Mouse (Mus musculus) lung, postnatal 0 days (tissue): ENCODE measurements around the gene Pcnx2. TPM values are rescaled to one million over a fixed set of nuclear protein-coding genes. Genes with fewer than 3 reads are reported as not detected.

Experiments
- ATAC-seq: fragments of 200-750 bp; cut with Nextera tagmentation; 2 replicates; pipeline ENCODE4 v1.8.0; 2017; ENCODE audit warnings: moderate library complexity
- DNase-seq: peaks from one replicate; pipeline ENCODE4 v3.0.0-alpha.2; 2016; ENCODE audit warnings: low spot score
- H3K27ac ChIP-seq: fragments of 300-500 bp; sonication (generic); 2 replicates; pipeline ENCODE4 v1.5.1; 2014; ENCODE audit warnings: antibody characterized with exemption, mild to moderate bottlenecking, low read length, mixed read lengths
- H3K27me3 ChIP-seq: fragments of 300-500 bp; sonication (generic); replicated peaks from 2 replicates; pipeline ENCODE4 v1.6.1; 2014; ENCODE audit warnings: low read length, mixed read lengths; ENCODE audit not compliant: insufficient read depth
- H3K36me3 ChIP-seq: fragments of 300-500 bp; sonication (generic); 2 replicates; pipeline ENCODE4 v1.6.1; 2014; ENCODE audit warnings: low read length, mixed read lengths; ENCODE audit not compliant: insufficient read depth
- H3K4me1 ChIP-seq: fragments of 300-500 bp; sonication (generic); 2 replicates; pipeline ENCODE4 v1.6.1; 2014; ENCODE audit warnings: antibody characterized with exemption, low read depth, low read length, mixed read lengths; ENCODE audit not compliant: insufficient read depth
- H3K4me2 ChIP-seq: fragments of 300-500 bp; sonication (generic); replicated peaks from 2 replicates; pipeline ENCODE4 v1.6.1; 2014; ENCODE audit warnings: low read depth, mild to moderate bottlenecking, low read length, moderate library complexity, mixed read lengths
- H3K4me3 ChIP-seq: fragments of 300-500 bp; sonication (generic); 2 replicates; pipeline ENCODE4 v1.5.1; 2014; ENCODE audit warnings: low read depth, low read length
- H3K9ac ChIP-seq: fragments of 300-500 bp; sonication (generic); replicated peaks from 2 replicates; pipeline ENCODE4 v1.6.1; 2014; ENCODE audit warnings: low read depth, mild to moderate bottlenecking
- H3K9me3 ChIP-seq: fragments of 300-500 bp; sonication (generic); 2 replicates; pipeline ENCODE4 v1.6.1; 2016; ENCODE audit warnings: low read length, mixed read lengths
- CTCF ChIP-seq: IDR thresholded peaks from 2 replicates; pipeline ENCODE4 v1.5.1; 2016; ENCODE audit warnings: antibody characterized with exemption, mild to moderate bottlenecking
- EP300 ChIP-seq: IDR thresholded peaks from 2 replicates; pipeline ENCODE4 v1.6.1; 2016; ENCODE audit warnings: antibody characterized with exemption, mild to moderate bottlenecking, control low read depth
- WGBS: fragments of 180-500 bp; shearing (Covaris S2); extraction: QIAGEN DNeasy Blood & Tissue Kit; methylation state at CpG from one replicate; pipeline ENCODE4 v1.1.7; 2014; 5-methylcytosine and 5-hydroxymethylcytosine counted together
- polyA plus RNA-seq: library from polyadenylated mRNA; unstranded; fragments of >200 nt; fragmentation: Nextera tagmentation; extraction: Ambion mirVana; gene quantifications from 2 replicates; pipeline ENCODE4 v1.2.1, GENCODE M21; 2015

Gene Pcnx2
- polyA plus RNA-seq, 1 experiment from 2014 or later: 0.18 TPM

DNA sequence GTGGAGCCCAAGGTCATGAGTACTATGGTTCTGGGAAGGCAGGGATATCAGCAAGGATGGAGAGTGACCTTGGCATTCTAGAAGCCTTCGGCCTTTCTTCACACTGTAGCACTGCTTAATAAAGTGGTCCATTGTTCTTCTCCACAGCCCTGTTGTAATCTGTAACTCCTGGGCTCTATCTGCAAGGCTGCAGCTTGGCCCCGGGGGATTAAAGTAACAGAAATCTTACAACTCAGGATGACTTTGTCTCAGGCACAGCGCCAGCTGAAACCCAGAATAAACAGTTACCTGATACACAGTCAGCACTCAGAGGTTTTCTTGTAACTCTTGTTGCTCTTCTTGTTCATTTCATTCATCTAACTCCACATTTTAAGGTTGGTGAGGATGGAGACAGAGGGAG, 4.4 kb upstream of the Pcnx2 start:
- ATAC-seq: no peak
- Histone ChIP-seq H3K9me3 (no peaks in the 10 kb centered on the region), H3K9ac (no peak overlapping the region), H3K27me3 (peaks cover 8% of the 10 kb centered on the region), H3K27ac (no peak overlapping the region), H3K4me1 (no peaks in the 10 kb centered on the region), H3K4me3 (no peak overlapping the region), H3K4me2 (no peak overlapping the region), H3K36me3 (no peaks in the 10 kb centered on the region)
- no peak for DNase-seq
- TF ChIP-seq EP300 (no peak), CTCF (no peak)
- 27% methylated on average over 3 of the region's 3 CpGs for WGBS

DNA sequence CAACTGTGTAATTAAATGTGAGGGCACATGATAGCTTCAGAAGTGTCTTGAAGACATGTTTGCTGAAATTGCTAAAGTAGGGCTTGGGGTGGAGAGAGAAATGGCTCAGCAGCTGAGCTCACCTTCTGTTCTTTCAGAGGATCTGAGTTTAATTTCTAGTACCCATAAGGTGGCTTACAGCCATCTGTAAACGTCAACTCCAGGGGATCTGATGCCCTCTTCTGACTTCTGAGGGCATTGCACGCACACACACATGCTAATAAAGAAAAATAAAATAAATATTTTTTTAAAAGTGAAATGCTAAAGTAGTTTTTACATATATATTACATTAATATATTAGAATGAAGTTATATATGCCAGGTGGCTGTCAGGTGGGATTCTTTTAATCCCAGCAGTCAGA, 3.0 kb upstream of the Pcnx2 start:
- 29% methylated on average over 2 of the region's 2 CpGs for WGBS
- H3K4me1 ChIP-seq: no peaks in the 10 kb centered on the region

DNA sequence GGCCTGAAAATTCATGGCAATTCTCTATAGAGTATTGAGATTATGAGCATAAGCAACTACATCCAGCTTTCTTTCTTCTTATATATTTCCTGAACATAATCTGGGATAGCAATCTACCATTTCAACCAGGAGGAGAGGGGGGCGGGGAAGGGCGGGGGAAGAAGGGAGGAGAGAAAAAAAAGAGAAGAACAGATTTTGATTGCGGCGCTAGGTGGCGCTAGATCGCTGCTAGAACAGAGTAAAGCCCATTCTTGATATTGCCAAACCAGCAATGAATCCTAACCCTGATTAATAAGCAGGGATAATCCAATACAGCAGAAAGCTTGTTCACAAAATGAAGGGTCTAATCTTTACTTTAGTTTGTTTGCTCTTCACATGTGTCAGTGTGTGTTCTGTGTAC, 782 bp upstream of the Pcnx2 start:
- no peak for ATAC-seq
- Histone ChIP-seq H3K36me3 (no peaks in the 10 kb centered on the region), H3K9me3 (no peaks in the 10 kb centered on the region), H3K4me1 (no peaks in the 10 kb centered on the region), H3K4me3 (no peak overlapping the region), H3K27me3 (peaks cover 18% of the 10 kb centered on the region), H3K27ac (no peak overlapping the region), H3K9ac (no peak overlapping the region), H3K4me2 (no peak overlapping the region)
- DNase-seq: peak; percentile 85
- 3% methylated on average over 6 of the region's 6 CpGs for WGBS
- TF ChIP-seq CTCF: peak; percentile 71
- no peak for TF ChIP-seq EP300

More for the DNA sequence above, 3.0 kb upstream of the Pcnx2 start:
- H3K36me3 ChIP-seq: no peaks in the 10 kb centered on the region
- no peak overlapping the region for H3K27ac ChIP-seq
- peaks cover 18% of the 10 kb centered on the region for H3K27me3 ChIP-seq
- ATAC-seq (no peak), DNase-seq (no peak)
- H3K4me3 ChIP-seq: no peak overlapping the region
- H3K9ac ChIP-seq: no peak overlapping the region
- H3K4me2 ChIP-seq: no peak overlapping the region
- no peaks in the 10 kb centered on the region for H3K9me3 ChIP-seq
- TF ChIP-seq EP300 (no peak), CTCF (peak; percentile 47)

DNA sequence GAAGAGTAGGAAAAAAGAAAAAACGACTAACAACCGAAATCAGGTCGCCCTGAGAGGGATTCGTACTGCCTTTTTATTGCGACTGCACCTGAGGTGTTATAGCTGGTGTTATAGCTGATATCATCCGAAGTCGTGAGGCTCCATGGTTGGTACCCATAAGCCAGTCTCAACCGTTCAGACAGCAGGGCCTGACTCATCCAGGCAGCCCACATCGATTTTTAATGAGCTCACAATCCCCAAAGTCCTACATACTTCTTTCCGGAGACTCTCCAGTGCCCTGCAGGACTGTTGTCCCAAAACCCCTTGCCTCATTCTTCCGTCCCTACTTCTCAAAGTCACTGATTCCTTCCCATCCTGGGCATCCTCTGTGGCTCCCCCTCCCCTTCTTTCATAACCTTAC, 729 bp downstream of the Pcnx2 start:
- Histone ChIP-seq H3K36me3 (no peaks in the 10 kb centered on the region), H3K4me2 (no peak overlapping the region), H3K9me3 (no peaks in the 10 kb centered on the region), H3K4me3 (no peak overlapping the region), H3K9ac (no peak overlapping the region), H3K4me1 (no peaks in the 10 kb centered on the region), H3K27ac (no peak overlapping the region), H3K27me3 (peaks cover 18% of the 10 kb centered on the region)
- TF ChIP-seq CTCF (no peak), EP300 (no peak)
- ATAC-seq: no peak
- DNase-seq: no peak
- 55% methylated on average over 11 of the region's 11 CpGs for WGBS

DNA sequence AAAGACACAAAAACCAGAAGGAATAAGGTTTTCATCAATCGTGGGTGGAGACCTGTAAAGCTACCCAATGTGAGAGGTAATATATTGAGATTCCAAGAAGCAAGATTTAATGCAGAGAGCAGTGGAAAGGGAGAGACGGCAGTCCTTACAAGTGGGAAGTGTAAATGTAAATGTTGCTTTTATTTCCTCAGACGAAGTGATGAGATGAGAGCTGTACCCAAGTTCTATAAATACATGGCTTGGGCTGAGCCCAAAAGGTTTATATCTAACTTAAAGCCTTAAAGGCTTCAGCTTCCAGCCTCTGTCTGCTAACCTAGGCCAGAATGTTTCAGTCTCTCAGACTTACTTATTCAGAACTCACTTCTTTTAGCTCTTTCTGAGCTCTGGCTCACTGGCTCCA, 8.2 kb downstream of the Pcnx2 start:
- no peaks in the 10 kb centered on the region for H3K27me3 ChIP-seq
- DNase-seq (no peak), ATAC-seq (no peak)
- no peak overlapping the region for H3K9ac ChIP-seq
- no peak overlapping the region for H3K4me3 ChIP-seq
- no peaks in the 10 kb centered on the region for H3K9me3 ChIP-seq
- H3K27ac ChIP-seq: no peak overlapping the region
- WGBS: 54% methylated on average over 3 of the region's 3 CpGs
- no peaks in the 10 kb centered on the region for H3K36me3 ChIP-seq
- no peak overlapping the region for H3K4me2 ChIP-seq
- no peaks in the 10 kb centered on the region for H3K4me1 ChIP-seq
- TF ChIP-seq EP300 (no peak), CTCF (no peak)

DNA sequence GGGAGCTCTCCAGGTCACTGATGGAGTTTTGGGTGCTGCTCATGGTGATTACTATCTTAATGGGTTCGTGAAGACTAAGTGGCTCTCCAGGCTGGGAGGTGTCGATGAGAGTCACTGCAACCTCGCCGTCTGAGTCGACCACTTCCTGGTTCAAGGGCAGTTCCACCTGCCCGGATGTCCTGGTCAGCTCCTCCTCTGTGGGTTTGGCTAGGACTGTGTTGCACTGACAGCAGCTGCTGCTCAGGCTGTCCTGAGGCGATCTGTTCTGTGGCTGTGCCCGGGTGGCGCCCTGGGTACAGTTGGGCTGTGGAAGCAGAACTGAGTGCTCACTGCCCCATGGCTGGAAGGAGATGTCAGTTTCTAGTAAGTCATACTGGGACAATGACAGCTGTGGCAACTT, 10.6 kb downstream of the Pcnx2 start:
- H3K27ac ChIP-seq: no peak overlapping the region
- WGBS: 69% methylated on average over 9 of the region's 9 CpGs
- H3K27me3 ChIP-seq: no peaks in the 10 kb centered on the region
- H3K9me3 ChIP-seq: no peaks in the 10 kb centered on the region
- no peak overlapping the region for H3K9ac ChIP-seq
- H3K36me3 ChIP-seq: no peaks in the 10 kb centered on the region
- H3K4me1 ChIP-seq: no peaks in the 10 kb centered on the region
- H3K4me3 ChIP-seq: no peak overlapping the region
- H3K4me2 ChIP-seq: no peak overlapping the region
- no peak for TF ChIP-seq CTCF
- no peak for TF ChIP-seq EP300
- no peak for DNase-seq
- ATAC-seq: no peak

DNA sequence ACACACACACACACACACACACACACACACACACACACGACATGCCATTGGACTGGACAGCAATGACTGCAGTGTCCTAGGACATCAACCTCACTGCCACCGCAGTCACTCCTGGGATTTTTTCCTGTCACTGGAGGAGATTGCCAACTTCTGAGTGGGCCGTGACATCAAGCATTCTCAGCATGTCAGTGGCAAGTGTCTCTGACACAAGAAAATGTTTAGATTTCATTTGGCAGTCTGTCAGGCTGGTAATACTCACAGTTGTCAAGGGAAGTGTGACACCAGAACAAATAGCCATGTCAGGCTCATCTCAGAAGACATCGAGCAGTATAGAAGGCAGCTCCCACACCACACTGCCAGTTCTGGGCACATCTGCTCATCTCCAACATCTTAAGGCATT, 17.7 kb downstream of the Pcnx2 start:
- 52% methylated on average over 4 of the region's 4 CpGs for WGBS
- ATAC-seq: peak; percentile 69

More for the DNA sequence above, 17.7 kb downstream of the Pcnx2 start:
- peak; percentile 65 for DNase-seq
- no peak overlapping the region for H3K4me3 ChIP-seq
- H3K4me1 ChIP-seq: no peaks in the 10 kb centered on the region
- H3K36me3 ChIP-seq: no peaks in the 10 kb centered on the region
- no peak overlapping the region for H3K9ac ChIP-seq
- no peak overlapping the region for H3K27ac ChIP-seq
- TF ChIP-seq CTCF (no peak), EP300 (no peak)
- H3K4me2 ChIP-seq: no peak overlapping the region
- H3K9me3 ChIP-seq: no peaks in the 10 kb centered on the region
- no peaks in the 10 kb centered on the region for H3K27me3 ChIP-seq
